Mouse (Mus musculus) liver, embryonic 14.5 days (tissue): ENCODE data around the gene Oxt. TPM values are rescaled to one million over a fixed set of nuclear protein-coding genes. Genes with fewer than 3 reads are reported as not detected.

ENCODE experiments used
- ATAC-seq: fragments of 200-750 bp; cut with Nextera tagmentation; 2 replicates; pipeline ENCODE4 v1.8.0; 2017; ENCODE audit warnings: moderate number of reproducible peaks, mild to moderate bottlenecking, moderate library complexity; ENCODE audit not compliant: insufficient read depth
- DNase-seq, 3 experiments: peaks; one replicate each; pipeline ENCODE4 v3.0.0-alpha.2; 2012 to 2013; ENCODE audit warnings: low read depth in 3 of 3, low spot score in 3 of 3
- H3K27ac ChIP-seq: fragments of 300-500 bp; sonication (generic); 2 replicates; pipeline ENCODE4 v1.5.1; 2014; ENCODE audit warnings: moderate library complexity, mild to moderate bottlenecking, control low read depth, inconsistent platforms
- H3K27me3 ChIP-seq: fragments of 300-500 bp; sonication (generic); 2 replicates; pipeline ENCODE4 v1.6.1; 2014; ENCODE audit warnings: mild to moderate bottlenecking, low read length, moderate library complexity; ENCODE audit not compliant: control insufficient read depth, insufficient read depth
- H3K36me3 ChIP-seq: fragments of 300-500 bp; sonication (generic); replicated peaks from 2 replicates; pipeline ENCODE4 v1.6.1; 2014; ENCODE audit warnings: low read depth; ENCODE audit not compliant: control insufficient read depth, insufficient read depth
- H3K4me1 ChIP-seq, 2 experiments: fragments of 200-500 bp in 1 of 2; fragments of 300-500 bp in 1 of 2; sonication (generic) in 1 of 2; replicated peaks; 2 replicates each; pipeline ENCODE4 v1.6.1; 2012 to 2014; ENCODE audit warnings: antibody characterized with exemption in 1 of 2, inconsistent platforms in 1 of 2, low read length in 1 of 2; ENCODE audit not compliant: control insufficient read depth in 2 of 2, insufficient read depth in 2 of 2
- H3K4me2 ChIP-seq: fragments of 300-500 bp; sonication (generic); 2 replicates; pipeline ENCODE4 v1.6.1; 2014; ENCODE audit warnings: low read depth, mild to moderate bottlenecking, control low read depth, moderate library complexity
- H3K4me3 ChIP-seq, 2 experiments: fragments of 200-500 bp in 1 of 2; fragments of 300-500 bp in 1 of 2; sonication (generic) in 1 of 2; 2 replicates each; pipeline ENCODE4 v1.5.1; 2012 to 2014; ENCODE audit warnings: low read depth in 2 of 2, low read length in 2 of 2, mild to moderate bottlenecking in 2 of 2, control low read depth in 1 of 2, inconsistent platforms in 1 of 2, moderate library complexity in 1 of 2; ENCODE audit not compliant: insufficient read depth in 1 of 2
- H3K9ac ChIP-seq: fragments of 300-500 bp; sonication (generic); replicated peaks from 2 replicates; pipeline ENCODE4 v1.6.1; 2014; ENCODE audit warnings: mild to moderate bottlenecking, control low read depth, moderate library complexity
- H3K9me3 ChIP-seq: fragments of 300-500 bp; sonication (generic); 2 replicates; pipeline ENCODE4 v1.6.1; 2016; ENCODE audit warnings: low read length, mixed read lengths; ENCODE audit not compliant: control insufficient read depth
- CTCF ChIP-seq: IDR thresholded peaks from 2 replicates; pipeline ENCODE4 v1.5.1; 2016; ENCODE audit warnings: antibody characterized with exemption, low read depth, control low read depth
- EP300 ChIP-seq: IDR thresholded peaks from 2 replicates; pipeline ENCODE4 v1.6.1; 2016; ENCODE audit warnings: antibody characterized with exemption, low read depth
- WGBS: fragments of 180-500 bp; shearing (Covaris S2); extraction: QIAGEN DNeasy Blood & Tissue Kit; methylation state at CpG from one replicate; pipeline ENCODE4 v1.1.7; 2014; ENCODE audit not compliant: insufficient replicate concordance; 5-methylcytosine and 5-hydroxymethylcytosine counted together
- polyA plus RNA-seq, 2 experiments: library from polyadenylated mRNA; depleted of rRNA in 1 of 2; stranded (reverse) in 1 of 2; unstranded in 1 of 2; fragments of >200 nt; fragmentation: Nextera tagmentation in 1 of 2; extraction: Ambion mirVana in 1 of 2; gene quantifications; 2 replicates each; pipeline versions ENCODE4 v1.2.1 to v1.2.3; 2012 to 2014

The Oxt gene
- not detected in 2 replicates for polyA plus RNA-seq (2012; rRNA removed)
- not detected in 2 replicates for polyA plus RNA-seq (2014; fragmentation: Nextera tagmentation; extraction: Ambion mirVana)

GRCm38 (mm10) chr2:130575873-130576272 lies at the start of gene Oxt:
Gene Oxt (plus strand): TSS chr2:130576173.
- TF ChIP-seq EP300 = no peak
- TF ChIP-seq CTCF = no peak
- H3K36me3 ChIP-seq = no peaks in the 10 kb centered on the region
- H3K4me2 ChIP-seq = peak within 1 kb of the TSS; percentile 29
- peaks cover 0 to 2% of the 10 kb centered on the region in 2 experiments; a peak in 1 of 4 replicates for H3K4me1 ChIP-seq
- no peaks in the 10 kb centered on the region for H3K9me3 ChIP-seq
- ATAC-seq (no peak), DNase-seq (no peak)
- H3K4me3 ChIP-seq = 0 out of 4 replicates have a peak within 1 kb of the TSS, but pooled peaks of 1 of the 2 experiments have one; percentile 18
- no peak within 1 kb of the TSS for H3K9ac ChIP-seq
- 56% methylated on average over 9 of the region's 9 CpGs for WGBS
- H3K27me3 ChIP-seq = peaks cover 59% of the 10 kb centered on the region
- H3K27ac ChIP-seq = no peak within 1 kb of the TSS

- no peak for DNase-seq
- 84% methylated on average over 6 of the region's 6 CpGs for WGBS
- Histone ChIP-seq H3K9me3 (no peaks in the 10 kb centered on the region), H3K27ac (no peak overlapping the region), H3K4me3 (no peak overlapping the region), H3K4me1 (no peaks in the 10 kb centered on the region), H3K9ac (no peak overlapping the region), H3K27me3 (no peaks in the 10 kb centered on the region), H3K36me3 (peaks cover 2% of the 10 kb centered on the region), H3K4me2 (no peak overlapping the region)
- ATAC-seq = no peak
- TF ChIP-seq EP300 (no peak), CTCF (no peak)
Measured at GRCm38 (mm10) chr2:130528457-130528856, 47.5 kb upstream of the Oxt start.

- peaks cover 2% of the 10 kb centered on the region for H3K36me3 ChIP-seq
- H3K4me1 ChIP-seq = no peaks in the 10 kb centered on the region
- no peak for TF ChIP-seq CTCF
- no peak for TF ChIP-seq EP300
- no peak overlapping the region for H3K9ac ChIP-seq
- no peak overlapping the region for H3K4me2 ChIP-seq
- H3K4me3 ChIP-seq = no peak overlapping the region
- H3K27ac ChIP-seq = no peak overlapping the region
- WGBS = 70% methylated on average over 2 of the region's 2 CpGs
- no peak for DNase-seq
- no peaks in the 10 kb centered on the region for H3K27me3 ChIP-seq
- H3K9me3 ChIP-seq = no peaks in the 10 kb centered on the region
- no peak for ATAC-seq
Measured at GRCm38 (mm10) chr2:130529290-130529689, 46.7 kb upstream of the Oxt start.

GRCm38 (mm10) chr2:130529925-130530324 lies 46.0 kb upstream of the Oxt start:
- H3K36me3 ChIP-seq = peaks cover 2% of the 10 kb centered on the region; the same call in 1 of the 2 replicates
- H3K4me1 ChIP-seq = no peaks in the 10 kb centered on the region
- DNase-seq (no peak), ATAC-seq (no peak)
- H3K4me2 ChIP-seq = no peak overlapping the region
- WGBS = 81% methylated on average over 7 of the region's 7 CpGs
- H3K9ac ChIP-seq = no peak overlapping the region
- H3K27me3 ChIP-seq = no peaks in the 10 kb centered on the region
- H3K9me3 ChIP-seq = no peaks in the 10 kb centered on the region
- no peak overlapping the region for H3K4me3 ChIP-seq
- TF ChIP-seq CTCF (no peak), EP300 (no peak)
- H3K27ac ChIP-seq = no peak overlapping the region

GRCm38 (mm10) chr2:130532201-130532600 lies 43.8 kb upstream of the Oxt start:
- no peak for ATAC-seq
- Histone ChIP-seq H3K4me3 (no peak overlapping the region), H3K36me3 (peaks cover 2% of the 10 kb centered on the region; the same call in 1 of the 2 replicates), H3K9ac (no peak overlapping the region), H3K27ac (no peak overlapping the region), H3K27me3 (no peaks in the 10 kb centered on the region), H3K9me3 (no peaks in the 10 kb centered on the region), H3K4me1 (no peaks in the 10 kb centered on the region), H3K4me2 (no peak overlapping the region)
- TF ChIP-seq CTCF = no peak
- TF ChIP-seq EP300 = no peak
- no peak for DNase-seq
- 62% methylated on average over 2 of the region's 2 CpGs for WGBS
